Comparison of ENCODE assay signal across 11 mouse cellular contexts in genomic region chr1:152578108-152578721, GRCm38 (mm10).
A peak's percentile ranks its signal among the peaks of the same experiment; 100 is the strongest.
DNase-seq lines count a peak whose midpoint lies in the region; ATAC-seq and TF ChIP-seq lines count a peak whose summit lies in the region.
"Had no signal": no experiment of that assay in that cellular context is flagged by ENCODE, and none has a peak within 500 bp of the region (broad histone marks: within the 10 kb centered on the region; RNA-seq: fewer than 3 reads in every experiment).

No protein-coding gene starts in this region.

- H3K36me3 ChIP-seq in forebrain, embryonic 16.5 days (ENCODE audit: control insufficient read depth, insufficient read depth) = no peaks in the 10 kb centered on the region
- no peaks in the 10 kb centered on the region for H3K36me3 ChIP-seq in midbrain, postnatal 0 days (ENCODE audit: insufficient read depth, low read length)
- H3K36me3 ChIP-seq: G1E had no signal

- no peaks in the 10 kb centered on the region for H3K27me3 ChIP-seq in forebrain, embryonic 16.5 days (replicated peaks; ENCODE audit: control insufficient read depth, insufficient read depth, low read length)
- no peaks in the 10 kb centered on the region for H3K27me3 ChIP-seq in midbrain, postnatal 0 days (ENCODE audit: insufficient read depth, low read length)

- intact Hi-C loops in left cerebral cortex, postnatal 10 days (cut with DNase I) = no loop called here

- peak; percentile 48; the same call in 1 of the 2 replicates for ATAC-seq in forebrain, embryonic 16.5 days
- ATAC-seq in midbrain, postnatal 0 days (ENCODE audit: low FRiP score) = no peak
- ATAC-seq: intestine, embryonic 16.5 days had no signal

- peak overlapping the region; percentile 2; the same call in 1 of the 2 replicates for H3K4me3 ChIP-seq in forebrain, embryonic 16.5 days (replicated peaks; ENCODE audit: low read length)
- no peak overlapping the region for H3K4me3 ChIP-seq in midbrain, postnatal 0 days (ENCODE audit: low read depth, low read length)

- TF ChIP-seq CTCF in midbrain, postnatal 0 days (IDR thresholded peaks at IDR 0.05) = no peak

- peak overlapping the region; percentile 30 for H3K4me2 ChIP-seq in forebrain, embryonic 16.5 days (ENCODE audit: low read length)
- H3K4me2 ChIP-seq in midbrain, postnatal 0 days (ENCODE audit: low read depth, low read length, poor library complexity, severe bottlenecking) = no peak overlapping the region

- H3K4me1 ChIP-seq in forebrain, embryonic 16.5 days (replicated peaks; ENCODE audit: control insufficient read depth, insufficient read depth, low read length) = peaks cover 16% of the 10 kb centered on the region
- H3K4me1 ChIP-seq in midbrain, postnatal 0 days (ENCODE audit: insufficient read depth, low read length) = peaks cover 7% of the 10 kb centered on the region; the same call in 1 of the 2 replicates

- whole genome bisulfite sequencing in forebrain, embryonic 16.5 days = 17% methylated on average over 19 of the region's 19 CpGs
- 30% methylated on average over 19 of the region's 19 CpGs for WGBS in midbrain, postnatal 0 days

- no peaks in the 10 kb centered on the region for H3K9me3 ChIP-seq in forebrain, embryonic 16.5 days (ENCODE audit: control insufficient read depth, low read length)
- no peaks in the 10 kb centered on the region for H3K9me3 ChIP-seq in midbrain, postnatal 0 days (ENCODE audit: low read length)

- H3K27ac ChIP-seq in forebrain, embryonic 16.5 days (ENCODE audit: low read length) = no peak overlapping the region
- no peak overlapping the region for H3K27ac ChIP-seq in midbrain, postnatal 0 days (ENCODE audit: low read depth, low read length)

- H3K9ac ChIP-seq in forebrain, embryonic 16.5 days (replicated peaks; ENCODE audit: low read depth, low read length) = peak overlapping the region; percentile 10; the same call in 1 of the 2 replicates
- H3K9ac ChIP-seq in midbrain, postnatal 0 days (replicated peaks; ENCODE audit: low read length, poor library complexity, severe bottlenecking) = no peak overlapping the region

- peak; percentile 51 for DNase-seq in kidney, adult 9 months
- DNase-seq in kidney, adult 8-10 months = no peak
- peak; percentile 12 to 21 for DNase-seq in cerebellum, postnatal 36 days
- peak; percentile 37 for DNase-seq in midbrain, postnatal 0 days (ENCODE audit: low spot score)
- DNase-seq in adrenal gland, adult 8-10 months = no peak
- no peak for DNase-seq in left cerebral cortex, postnatal 10 days (ENCODE audit: extremely low spot score in 1 of 2, low spot score in 2 of 2)
- DNase-seq: adrenal gland, postnatal 14 days; spleen, adult 18-20 months had no signal

Comparison
In these comparisons a context has a peak if more than half of its experiments do, and no peak if none do; other contexts are left out.
1. DNase-seq: peak in kidney, adult 9 months (single experiment), cerebellum, postnatal 36 days (2 of 2) and midbrain, postnatal 0 days (single experiment); none in kidney, adult 8-10 months (0 of 2), adrenal gland, adult 8-10 months (single experiment) and left cerebral cortex, postnatal 10 days (0 of 2).